Mouse (Mus musculus) embryonic fibroblast, embryonic 13.5 days (primary cell): ENCODE data around the gene Nmnat2. TPM values are rescaled to one million over a fixed set of nuclear protein-coding genes. Genes with fewer than 3 reads are reported as not detected.
A peak's percentile ranks its signal among the peaks of the same experiment; 100 is the strongest.

ENCODE experiments used
- H3K27ac ChIP-seq: 2 replicates; pipeline ENCODE4 v1.5.1; 2012; ENCODE audit warnings: low read length, control low read depth, inconsistent platforms; ENCODE audit not compliant: insufficient read depth
- H3K4me1 ChIP-seq: 2 replicates; pipeline ENCODE4 v1.6.1; 2011; ENCODE audit warnings: low read length; ENCODE audit not compliant: control insufficient read depth, insufficient read depth
- H3K4me3 ChIP-seq: 2 replicates; pipeline ENCODE4 v1.5.1; 2011; ENCODE audit warnings: mild to moderate bottlenecking, control low read depth, low read length; ENCODE audit not compliant: insufficient read depth
- CTCF ChIP-seq: IDR thresholded peaks from 2 replicates; pipeline ENCODE4 v1.5.1; 2011; ENCODE audit warnings: mild to moderate bottlenecking, control low read depth, low read length, moderate library complexity, borderline replicate concordance; ENCODE audit not compliant: insufficient read depth
- POLR2A ChIP-seq: IDR thresholded peaks from 2 replicates; pipeline ENCODE4 v1.6.1; 2011; ENCODE audit warnings: low read depth, mild to moderate bottlenecking, control low read depth, low read length, moderate library complexity
- polyA plus RNA-seq: library from polyadenylated mRNA; stranded (reverse); fragments of >200 nt; gene quantifications from 2 replicates; pipeline ENCODE4 v1.2.4, GENCODE M21; 2011; ENCODE audit warnings: low read depth; ENCODE audit not compliant: missing spikeins, insufficient read length

Gene Nmnat2
- polyA plus RNA-seq, 1 experiment: 26.7 TPM

DNA sequence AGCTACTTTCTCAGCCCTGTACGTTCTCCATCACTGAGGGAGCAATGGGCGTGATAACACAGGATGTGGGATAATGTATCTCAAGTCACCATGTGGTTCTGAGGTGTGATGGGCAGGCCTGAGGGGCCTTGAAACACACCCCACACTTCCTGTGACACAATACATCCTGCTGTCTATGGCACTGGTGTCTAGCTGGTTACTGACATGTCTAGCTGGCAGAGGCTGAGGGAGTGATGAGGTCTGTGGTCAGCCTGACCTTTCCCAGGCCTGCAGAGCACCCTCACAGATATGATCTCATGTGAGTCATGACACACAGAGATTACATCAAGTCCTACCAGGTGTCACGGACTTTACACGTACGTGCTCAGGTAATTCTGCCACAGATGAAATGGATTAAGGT, 130.4 kb downstream of the Nmnat2 start:
- H3K27ac ChIP-seq: no peak overlapping the region
- H3K4me1 ChIP-seq: no peaks in the 10 kb centered on the region
- H3K4me3 ChIP-seq: no peak overlapping the region
- TF ChIP-seq POLR2A: no peak
- no peak for TF ChIP-seq CTCF

DNA sequence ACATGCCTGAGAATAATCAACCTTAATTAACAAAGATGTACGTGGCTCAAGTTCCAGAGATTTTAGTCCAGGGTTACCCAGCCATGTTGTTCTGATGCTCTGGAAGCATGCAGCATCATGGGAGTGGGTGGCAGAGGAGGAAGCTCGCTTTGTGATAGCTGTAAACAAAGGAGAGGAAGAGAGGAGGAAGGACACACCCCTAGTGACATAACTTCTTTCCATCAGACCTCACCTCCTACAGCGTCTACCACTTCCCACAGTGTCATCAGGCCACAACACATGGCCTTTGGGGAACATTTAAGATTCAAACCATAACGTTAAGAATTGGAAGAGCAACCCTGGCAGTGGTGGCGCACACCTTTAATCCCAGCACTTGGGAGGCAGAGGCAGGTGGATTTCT, 133.0 kb downstream of the Nmnat2 start:
- Histone ChIP-seq H3K4me3 (no peak overlapping the region), H3K4me1 (peaks cover 4% of the 10 kb centered on the region; the same call in 1 of the 2 replicates), H3K27ac (no peak overlapping the region)
- TF ChIP-seq CTCF: no peak

DNA sequence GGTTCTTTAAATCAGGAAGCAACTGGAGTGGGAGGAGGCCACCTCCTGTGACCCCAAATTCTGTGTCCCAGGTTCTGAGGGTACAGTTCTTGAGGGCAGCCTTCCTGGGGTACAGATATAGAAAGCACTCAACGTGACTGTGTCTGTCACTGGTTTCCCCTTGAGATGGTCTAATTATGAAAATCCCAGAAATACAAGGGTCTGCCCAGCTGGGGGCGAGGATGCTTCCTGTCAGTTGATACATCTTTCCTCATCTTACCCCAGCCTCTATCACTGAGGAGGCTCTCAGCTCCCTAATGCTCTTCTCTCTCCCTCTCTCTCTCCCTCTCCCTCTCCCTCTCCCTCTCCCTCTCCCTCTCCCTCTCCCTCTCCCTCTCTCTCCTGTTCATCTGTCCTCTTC, 135.3 kb downstream of the Nmnat2 start:
- Histone ChIP-seq H3K4me1 (peaks cover 4% of the 10 kb centered on the region; the same call in 1 of the 2 replicates), H3K4me3 (no peak overlapping the region), H3K27ac (no peak overlapping the region)
- TF ChIP-seq POLR2A (no peak), CTCF (no peak)

DNA sequence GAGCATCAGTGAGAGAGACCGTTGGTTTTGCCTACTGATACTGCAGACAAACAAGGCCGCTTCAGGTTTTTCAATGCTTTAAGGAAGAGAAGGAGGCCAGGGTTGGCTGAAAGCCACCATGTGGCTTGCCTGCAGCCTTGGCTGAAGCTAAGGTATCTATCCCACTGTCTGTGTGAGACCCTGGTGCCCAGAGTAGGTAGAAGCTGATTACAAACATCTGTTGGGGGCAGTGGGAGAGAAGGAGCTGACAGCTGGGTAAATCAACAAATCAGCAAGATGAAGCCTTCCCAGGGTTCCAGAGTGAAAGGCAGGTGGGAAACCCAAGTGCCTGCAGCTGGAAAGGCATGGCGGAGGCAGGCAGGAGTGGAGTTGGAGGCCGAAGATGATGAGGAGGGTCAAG, 136.0 kb downstream of the Nmnat2 start:
- TF ChIP-seq CTCF (no peak), POLR2A (no peak)
- peaks cover 4% of the 10 kb centered on the region; the same call in 1 of the 2 replicates for H3K4me1 ChIP-seq
- H3K4me3 ChIP-seq: no peak overlapping the region
- H3K27ac ChIP-seq: no peak overlapping the region

DNA sequence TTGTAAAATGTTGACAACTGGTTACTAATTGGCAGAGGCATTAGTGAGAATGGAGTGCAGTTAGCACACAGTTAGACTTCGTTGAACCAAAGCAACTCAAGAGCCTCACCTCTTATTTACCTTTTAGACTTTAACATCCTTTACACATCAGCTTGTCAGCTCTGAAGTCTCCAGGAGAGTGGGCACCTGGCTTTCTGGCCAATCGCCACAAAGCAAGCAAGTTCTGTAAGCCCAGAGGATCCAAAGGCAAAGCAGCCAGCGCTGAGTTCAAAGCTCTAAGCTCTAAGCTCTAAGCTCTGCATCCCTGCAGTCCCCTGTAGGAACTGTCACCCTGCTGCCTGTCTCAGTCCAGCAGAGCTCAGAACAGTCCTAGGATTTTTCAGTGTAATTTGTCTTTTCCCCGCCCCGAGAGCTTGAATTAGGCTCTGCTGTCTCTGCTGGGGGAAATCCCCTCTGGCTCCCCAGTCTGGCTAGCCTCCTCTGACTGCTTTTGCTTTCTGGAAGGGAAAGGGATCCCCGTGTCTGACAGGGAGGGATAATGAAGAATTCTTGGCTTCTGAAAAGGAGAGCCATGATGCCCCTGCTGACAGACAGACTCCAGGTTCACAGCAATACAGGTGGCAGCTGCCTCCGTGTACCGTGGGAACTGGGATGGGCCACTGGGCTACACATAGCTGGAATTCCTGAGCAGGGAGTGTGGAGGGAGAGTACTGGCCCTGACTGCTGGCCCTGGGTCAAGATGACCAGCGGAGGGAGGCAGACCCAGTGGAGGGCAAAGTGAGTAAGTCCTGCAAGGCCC, 136.8 kb downstream of the Nmnat2 start:
- Histone ChIP-seq H3K4me3 (no peak overlapping the region), H3K27ac (peak overlapping the region; percentile 28), H3K4me1 (peaks cover 4% of the 10 kb centered on the region; the same call in 1 of the 2 replicates)
- no peak for TF ChIP-seq POLR2A
- no peak for TF ChIP-seq CTCF

DNA sequence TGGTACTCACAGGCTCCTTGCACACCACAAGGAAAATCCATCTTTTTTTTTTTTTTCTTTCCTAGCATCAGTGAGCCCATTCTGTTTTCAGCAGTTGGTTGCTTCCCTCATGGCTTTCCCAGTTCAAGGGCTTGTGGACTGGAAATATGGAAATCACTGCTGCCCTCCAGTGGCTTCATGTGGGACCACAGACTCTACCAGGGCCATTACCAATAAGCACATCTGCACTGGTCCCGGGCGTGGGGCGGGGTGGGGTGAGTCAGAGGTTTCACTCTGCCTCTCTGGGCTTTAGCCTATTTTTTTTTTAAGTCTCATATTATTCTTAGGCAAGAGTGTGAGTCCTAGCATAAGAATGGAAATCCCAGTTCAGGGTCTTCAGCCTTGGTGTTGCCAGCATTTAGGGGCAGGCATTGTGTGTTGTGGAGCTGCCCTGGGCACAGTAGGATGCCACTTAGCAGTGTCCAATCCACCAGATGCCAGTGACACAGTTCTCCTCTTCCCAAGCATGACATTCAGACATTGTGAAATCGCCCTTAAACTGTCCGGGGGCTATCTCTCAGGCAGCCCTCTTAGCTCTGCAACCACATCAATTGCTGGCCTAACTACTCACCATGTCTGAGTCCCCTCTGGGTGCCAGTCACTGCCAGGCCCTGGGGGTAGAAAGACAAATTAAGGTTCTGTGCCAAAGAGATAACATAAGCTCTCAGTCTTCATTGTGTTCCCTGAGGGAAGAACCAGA, 137.6 kb downstream of the Nmnat2 start:
- TF ChIP-seq POLR2A (no peak), CTCF (peak; percentile 38; the same call in 1 of the 2 replicates)
- Histone ChIP-seq H3K27ac (peak overlapping the region; percentile 28), H3K4me1 (peaks cover 4% of the 10 kb centered on the region; the same call in 1 of the 2 replicates), H3K4me3 (no peak overlapping the region)

DNA sequence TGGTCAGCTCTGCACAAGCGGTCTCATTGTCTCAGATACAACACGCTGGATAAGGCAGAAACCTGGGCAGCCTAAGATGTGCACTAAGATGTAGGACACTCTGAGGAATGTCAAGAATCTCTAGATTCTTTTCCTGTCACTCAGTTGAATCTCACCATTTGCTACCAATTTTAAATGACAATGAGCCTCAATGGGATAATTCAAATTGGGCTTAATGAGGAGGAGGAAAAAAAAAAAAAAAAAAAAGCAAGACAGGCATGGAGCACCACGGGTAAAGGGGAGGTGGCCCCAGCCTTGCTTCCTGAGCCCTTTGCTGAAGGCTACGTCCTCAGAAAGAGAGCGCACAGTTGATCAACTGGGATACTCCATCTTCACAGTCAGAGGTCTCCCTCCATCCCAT, 138.4 kb downstream of the Nmnat2 start:
- TF ChIP-seq CTCF (no peak), POLR2A (no peak)
- Histone ChIP-seq H3K4me3 (no peak overlapping the region), H3K4me1 (peaks cover 6% of the 10 kb centered on the region), H3K27ac (no peak overlapping the region)

DNA sequence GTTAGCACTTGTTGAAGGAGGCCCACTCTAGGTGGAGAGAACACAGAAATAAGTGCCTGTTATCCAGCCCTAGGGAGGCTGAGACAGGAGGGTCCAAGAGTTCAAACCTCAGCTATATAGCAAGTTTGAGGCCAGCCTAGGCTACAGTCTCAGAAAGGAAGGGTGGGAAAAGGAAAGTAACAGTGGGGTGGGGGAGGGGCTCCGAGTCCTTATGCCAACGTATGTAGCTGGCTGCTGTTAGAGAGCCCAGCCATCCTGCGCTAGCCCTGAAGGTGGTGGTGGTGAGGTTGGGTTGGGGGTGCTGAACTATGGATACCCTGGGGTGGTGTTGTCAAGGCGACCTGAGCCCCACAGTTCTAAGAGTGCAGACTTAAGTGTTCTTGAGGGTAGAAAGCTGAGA, 138.8 kb downstream of the Nmnat2 start:
- Histone ChIP-seq H3K4me3 (no peak overlapping the region), H3K4me1 (peaks cover 10% of the 10 kb centered on the region), H3K27ac (no peak overlapping the region)
- TF ChIP-seq POLR2A: no peak
- TF ChIP-seq CTCF: no peak

DNA sequence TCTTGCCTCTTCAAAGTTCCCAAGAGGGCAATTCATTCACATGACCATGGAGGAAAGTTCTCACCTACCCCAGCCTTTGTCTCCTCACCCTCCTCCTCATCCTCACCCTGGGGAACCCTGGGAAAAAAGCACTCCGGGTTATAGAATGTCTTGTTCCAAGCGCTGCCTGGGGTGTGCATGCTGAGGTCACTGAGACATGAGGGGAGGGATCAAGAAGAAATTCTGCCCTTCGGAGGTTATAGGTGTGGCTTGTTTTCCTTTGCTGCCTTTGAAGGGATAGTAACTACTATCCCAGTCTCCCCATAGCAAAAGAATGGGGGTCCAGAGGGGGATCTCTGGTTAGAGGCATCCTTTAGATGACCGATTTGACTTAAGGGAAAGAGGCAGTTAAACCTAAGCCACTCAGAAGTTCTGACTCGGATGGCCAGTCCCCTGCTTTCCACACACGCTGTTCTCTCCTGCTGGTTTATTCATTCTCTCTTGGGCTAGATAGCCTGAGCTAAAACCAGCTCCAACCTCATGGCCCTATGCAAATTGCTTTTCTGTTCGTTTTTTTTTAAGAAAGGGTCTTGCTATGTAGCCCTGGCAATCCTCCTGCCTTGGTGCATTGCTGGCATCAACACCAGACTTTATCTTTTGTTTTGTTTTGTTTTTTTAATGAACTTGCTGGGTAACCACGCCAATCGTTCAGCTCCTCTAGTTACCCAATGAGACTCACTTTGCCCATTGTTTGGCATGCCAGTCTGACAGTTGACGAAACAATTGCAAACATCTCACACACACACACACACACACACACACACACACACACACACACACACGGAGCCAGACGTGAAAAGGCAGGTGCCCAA, 139.7 kb downstream of the Nmnat2 start:
- no peak overlapping the region for H3K4me3 ChIP-seq
- TF ChIP-seq CTCF: no peak
- TF ChIP-seq POLR2A: no peak
- H3K27ac ChIP-seq: no peak overlapping the region
- peaks cover 10% of the 10 kb centered on the region for H3K4me1 ChIP-seq
